Mouse (Mus musculus) hindbrain, embryonic 14.5 days (tissue): ENCODE results near the gene Trove2. TPM values are rescaled to one million over a fixed set of nuclear protein-coding genes. Genes with fewer than 3 reads are reported as not detected.
A peak's percentile ranks its signal among the peaks of the same experiment; 100 is the strongest.

ENCODE experiments used
- ATAC-seq: fragments of 200-750 bp; cut with Nextera tagmentation; 2 replicates; pipeline ENCODE4 v1.8.0; 2017; ENCODE audit warnings: moderate number of reproducible peaks, mild to moderate bottlenecking, moderate TSS enrichment, moderate library complexity; ENCODE audit not compliant: low FRiP score
- DNase-seq: peaks from one replicate; pipeline ENCODE4 v3.0.0-alpha.2; 2015; ENCODE audit warnings: low spot score
- H3K27ac ChIP-seq: fragments of 300-500 bp; sonication (generic); 2 replicates; pipeline ENCODE4 v1.5.1; 2014; ENCODE audit warnings: mild to moderate bottlenecking, moderate library complexity
- H3K27me3 ChIP-seq: fragments of 300-500 bp; sonication (generic); 2 replicates; pipeline ENCODE4 v1.6.1; 2014; ENCODE audit warnings: mild to moderate bottlenecking, low read length, mixed read lengths; ENCODE audit not compliant: control insufficient read depth, insufficient read depth
- H3K36me3 ChIP-seq: fragments of 300-500 bp; sonication (generic); replicated peaks from 2 replicates; pipeline ENCODE4 v1.6.1; 2014; ENCODE audit not compliant: control insufficient read depth, insufficient read depth
- H3K4me1 ChIP-seq: fragments of 300-500 bp; sonication (generic); replicated peaks from 2 replicates; pipeline ENCODE4 v1.6.1; 2014; ENCODE audit warnings: antibody characterized with exemption, low read length, mixed read lengths; ENCODE audit not compliant: control insufficient read depth, insufficient read depth
- H3K4me2 ChIP-seq: fragments of 300-500 bp; sonication (generic); replicated peaks from 2 replicates; pipeline ENCODE4 v1.6.1; 2014; ENCODE audit warnings: mild to moderate bottlenecking, moderate library complexity
- H3K4me3 ChIP-seq: fragments of 300-500 bp; sonication (generic); replicated peaks from 2 replicates; pipeline ENCODE4 v1.5.1; 2014; ENCODE audit warnings: mild to moderate bottlenecking, low read length
- H3K9ac ChIP-seq: fragments of 300-500 bp; sonication (generic); 2 replicates; pipeline ENCODE4 v1.6.1; 2014
- H3K9me3 ChIP-seq: fragments of 300-500 bp; sonication (generic); 2 replicates; pipeline ENCODE4 v1.6.1; 2016; ENCODE audit warnings: low read length; ENCODE audit not compliant: control insufficient read depth
- WGBS: fragments of 180-500 bp; shearing (Covaris S2); extraction: QIAGEN DNeasy Blood & Tissue Kit; methylation state at CpG from one replicate; pipeline ENCODE4 v1.1.7; 2014; 5-methylcytosine and 5-hydroxymethylcytosine counted together
- polyA plus RNA-seq: library from polyadenylated mRNA; unstranded; fragments of >200 nt; fragmentation: Nextera tagmentation; extraction: Ambion mirVana; gene quantifications from 2 replicates; pipeline ENCODE4 v1.2.1, GENCODE M21; 2014

The Trove2 gene
- polyA plus RNA-seq, 1 experiment from 2014 or later = 31.4 TPM

- Histone ChIP-seq H3K27me3 (no peaks in the 10 kb centered on the region), H3K4me2 (peak overlapping the region; percentile 83), H3K9ac (no peak overlapping the region), H3K27ac (no peak overlapping the region), H3K9me3 (no peaks in the 10 kb centered on the region), H3K4me3 (peak overlapping the region; percentile 53; the same call in 1 of the 2 replicates), H3K4me1 (peaks cover 12% of the 10 kb centered on the region; the same call in 1 of the 2 replicates), H3K36me3 (peaks cover 32% of the 10 kb centered on the region)
- WGBS = 87% methylated on average over 10 of the region's 10 CpGs
- ATAC-seq (no peak), DNase-seq (no peak)
Observed at GRCm38 (mm10) chr1:143740581-143740980, 36.3 kb downstream of the Trove2 start.

- H3K36me3 ChIP-seq = peaks cover 23% of the 10 kb centered on the region
- peak overlapping the region; percentile 71 for H3K9ac ChIP-seq
- H3K4me2 ChIP-seq = peak overlapping the region; percentile 83
- H3K9me3 ChIP-seq = no peaks in the 10 kb centered on the region
- H3K4me1 ChIP-seq = peaks cover 12% of the 10 kb centered on the region; the same call in 1 of the 2 replicates
- DNase-seq (peak; percentile 92), ATAC-seq (peak; percentile 94)
- H3K27me3 ChIP-seq = no peaks in the 10 kb centered on the region
- peak overlapping the region; percentile 82 for H3K27ac ChIP-seq
- WGBS = under 1% methylated on average over 66 of the region's 71 CpGs
- H3K4me3 ChIP-seq = peak overlapping the region; percentile 53
Observed at GRCm38 (mm10) chr1:143739361-143740350, 37.2 kb downstream of the Trove2 start.

GRCm38 (mm10) chr1:143738811-143739210 lies 38.1 kb downstream of the Trove2 start:
- Histone ChIP-seq H3K4me1 (peaks cover 12% of the 10 kb centered on the region; the same call in 1 of the 2 replicates), H3K27me3 (no peaks in the 10 kb centered on the region), H3K9ac (peak overlapping the region; percentile 71), H3K36me3 (peaks cover 16% of the 10 kb centered on the region), H3K27ac (peak overlapping the region; percentile 82), H3K4me3 (peak overlapping the region; percentile 53), H3K4me2 (peak overlapping the region; percentile 83), H3K9me3 (no peaks in the 10 kb centered on the region)
- ATAC-seq (peak; percentile 39; the same call in 1 of the 2 replicates), DNase-seq (peak; percentile 47)
- 22% methylated on average over 11 of the region's 11 CpGs for WGBS

- H3K27me3 ChIP-seq = no peaks in the 10 kb centered on the region
- ATAC-seq = no peak
- no peaks in the 10 kb centered on the region for H3K36me3 ChIP-seq
- no peaks in the 10 kb centered on the region for H3K9me3 ChIP-seq
- H3K4me2 ChIP-seq = no peak overlapping the region
- H3K4me3 ChIP-seq = no peak overlapping the region
- no peak overlapping the region for H3K27ac ChIP-seq
- H3K4me1 ChIP-seq = 0 out of 2 replicates have a peak, but pooled peaks cover 2% of the 10 kb centered on the region
- 76% methylated on average over 5 of the region's 5 CpGs for WGBS
- no peak for DNase-seq
- no peak overlapping the region for H3K9ac ChIP-seq
Observed at GRCm38 (mm10) chr1:143733914-143734410, 42.9 kb downstream of the Trove2 start.

GRCm38 (mm10) chr1:143731691-143732090 lies 45.2 kb downstream of the Trove2 start:
- 34% methylated on average over 4 of the region's 4 CpGs for WGBS
- H3K36me3 ChIP-seq = no peaks in the 10 kb centered on the region
- no peaks in the 10 kb centered on the region for H3K4me1 ChIP-seq
- no peak overlapping the region for H3K4me3 ChIP-seq
- DNase-seq = no peak
- H3K27me3 ChIP-seq = no peaks in the 10 kb centered on the region
- ATAC-seq = no peak
- H3K9ac ChIP-seq = no peak overlapping the region
- H3K9me3 ChIP-seq = no peaks in the 10 kb centered on the region
- no peak overlapping the region for H3K4me2 ChIP-seq
- H3K27ac ChIP-seq = no peak overlapping the region

- WGBS = 91% methylated on average over 2 of the region's 2 CpGs
- no peaks in the 10 kb centered on the region for H3K4me1 ChIP-seq
- H3K36me3 ChIP-seq = no peaks in the 10 kb centered on the region
Observed at GRCm38 (mm10) chr1:143730899-143731298, 46.0 kb downstream of the Trove2 start.

GRCm38 (mm10) chr1:143727701-143728445 lies 49.0 kb downstream of the Trove2 start:
- ATAC-seq (no peak), DNase-seq (no peak)
- 87% methylated on average over 9 of the region's 9 CpGs for WGBS
- Histone ChIP-seq H3K9me3 (no peaks in the 10 kb centered on the region), H3K27me3 (no peaks in the 10 kb centered on the region), H3K36me3 (no peaks in the 10 kb centered on the region), H3K4me1 (no peaks in the 10 kb centered on the region), H3K4me3 (no peak overlapping the region), H3K27ac (no peak overlapping the region), H3K9ac (no peak overlapping the region), H3K4me2 (no peak overlapping the region)

More at GRCm38 (mm10) chr1:143730899-143731298, 46.0 kb downstream of the Trove2 start:
- Histone ChIP-seq H3K9me3 (no peaks in the 10 kb centered on the region), H3K9ac (no peak overlapping the region), H3K27me3 (no peaks in the 10 kb centered on the region), H3K4me3 (no peak overlapping the region), H3K4me2 (no peak overlapping the region), H3K27ac (no peak overlapping the region)
- ATAC-seq (no peak), DNase-seq (no peak)

GRCm38 (mm10) chr1:143724456-143725064 lies 52.3 kb downstream of the Trove2 start:
- Histone ChIP-seq H3K9me3 (no peaks in the 10 kb centered on the region), H3K27ac (no peak overlapping the region), H3K27me3 (no peaks in the 10 kb centered on the region), H3K4me2 (no peak overlapping the region), H3K9ac (no peak overlapping the region), H3K36me3 (no peaks in the 10 kb centered on the region), H3K4me3 (no peak overlapping the region), H3K4me1 (no peaks in the 10 kb centered on the region)
- ATAC-seq (no peak), DNase-seq (no peak)
- 89% methylated on average over 5 of the region's 5 CpGs for WGBS
